Mouse (Mus musculus) stomach, embryonic 14.5 days (tissue): ENCODE results near the gene Slc10a4. TPM values are rescaled to one million over a fixed set of nuclear protein-coding genes. Genes with fewer than 3 reads are reported as not detected.

Source experiments
- polyA plus RNA-seq: library from polyadenylated mRNA; unstranded; fragments of >200 nt; fragmentation: Nextera tagmentation; extraction: Ambion mirVana; gene quantifications from 2 replicates; pipeline ENCODE4 v1.2.1, GENCODE M21; 2014

Slc10a4 gene
- polyA plus RNA-seq, 1 experiment from 2014 or later: 14.2 TPM

Other genes with a start within 250 kb of the Slc10a4 start
- 5.2 and 7.7 TPM in 2 replicates for gene Tec, start 138.4 kb upstream of the Slc10a4 start, polyA plus RNA-seq
- gene Slain2, start 92.6 kb upstream of the Slc10a4 start, polyA plus RNA-seq: 22.6 and 26.0 TPM in 2 replicates
- gene Gm10135, start 32.2 kb upstream of the Slc10a4 start, polyA plus RNA-seq: not detected in 2 replicates
- 32.0 and 33.4 TPM in 2 replicates for gene Fryl, start 249.7 kb downstream of the Slc10a4 start, polyA plus RNA-seq